10 mouse cellular contexts compared by ENCODE assay signal in the genomic region with DNA sequence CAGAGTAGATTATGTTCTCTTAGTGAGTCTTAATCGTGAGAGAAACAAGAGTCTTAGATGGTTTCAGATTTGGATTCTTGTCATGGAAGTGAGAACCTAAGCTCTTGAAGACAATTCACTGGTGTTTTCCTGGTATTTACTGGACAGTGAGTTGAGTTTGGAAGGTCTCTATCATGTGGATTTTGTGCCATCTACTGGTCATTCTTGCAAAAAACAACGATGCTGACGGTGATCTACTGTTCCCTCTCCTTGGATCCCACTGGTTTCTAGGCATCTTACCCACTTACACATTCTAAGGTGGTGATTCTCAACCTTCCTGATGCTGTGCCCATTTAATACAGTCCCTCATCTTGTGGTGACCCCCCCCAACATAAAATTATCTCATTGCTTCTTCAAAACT. TPM values are rescaled to one million over a fixed set of nuclear protein-coding genes. Genes with fewer than 3 reads are reported as not detected.
A peak's percentile ranks its signal among the peaks of the same experiment; 100 is the strongest.
DNase-seq lines count a peak whose midpoint lies in the region; ATAC-seq and TF ChIP-seq lines count a peak whose summit lies in the region.
"Had no signal": no experiment of that assay in that cellular context is flagged by ENCODE, and none has a peak within 500 bp of the region (broad histone marks: within the 10 kb centered on the region; RNA-seq: fewer than 3 reads in every experiment).

No protein-coding gene starts in this region.

- H3K27ac ChIP-seq in left cerebral cortex, adult 2 months = no peak overlapping the region
- H3K27ac ChIP-seq: liver, embryonic 13.5 days; stomach, embryonic 15.5 days had no signal

- intact Hi-C loops in left cerebral cortex, adult 2 months (cut with DNase I) = loop anchor here (2.0 to 5.0 kb wide), 4 partner anchors 44 to 1586 kb away; a partner anchor contains a TSS
- intact Hi-C loops in left cerebral cortex, postnatal 36 days (cut with DNase I) = loop anchor here (2.0 to 5.0 kb wide), 3 partner anchors 1065 to 1586 kb away; no protein-coding TSS in a partner anchor
- intact Hi-C loops in heart, postnatal 10 days (cut with DNase I) = loop anchor here (1.0 to 2.0 kb wide), 2 partner anchors 1572 to 1586 kb away; no protein-coding TSS in a partner anchor

- peak; percentile 75 for TF ChIP-seq CTCF in left cerebral cortex, adult 2 months (IDR thresholded peaks at IDR 0.05)

- ATAC-seq in CD4-positive, CD25-positive, alpha-beta regulatory T cell, adult 4 months = no peak

- no peak overlapping the region for H3K4me3 ChIP-seq in left cerebral cortex, adult 2 months
- H3K4me3 ChIP-seq: liver, embryonic 13.5 days; stomach, embryonic 15.5 days had no signal

- peak; percentile 62 for DNase-seq in CD4-positive, CD25-positive, alpha-beta regulatory T cell, adult 2 months (ENCODE audit: low read depth, low spot score)
- DNase-seq in left cerebral cortex, adult 2 months (ENCODE audit: extremely low spot score in 1 of 2, low spot score in 2 of 2) = peak in 1 of 2 experiments; percentile 44
- DNase-seq in left cerebral cortex, postnatal 36 days (ENCODE audit: low spot score in 2 of 2) = no peak
- DNase-seq in brain, adult 2 months (ENCODE audit: low read depth, low spot score) = peak; percentile 83
- peak; percentile 41 to 64 for DNase-seq in heart, postnatal 10 days
- peak; percentile 57 for DNase-seq in retina, postnatal 7 days (ENCODE audit: low read depth, low spot score)
- no peak for DNase-seq in gastrocnemius, postnatal 25 days
- DNase-seq: liver, embryonic 13.5 days had no signal

RNA-seq across cellular contexts. Expression of a gene that starts 2.8 kb away (rescaled TPM):
- polyA plus RNA-seq in CD4-positive, CD25-positive, alpha-beta regulatory T cell, adult 4 months (2017; shearing (Covaris generic)) = 10 to 100 TPM; 15.0 to 27.9 TPM
- 10 to 100 TPM; 24.5 TPM for total RNA-seq in left cerebral cortex, adult 2 months (2021)
- total RNA-seq in left cerebral cortex, postnatal 36 days (2021) = 10 to 100 TPM; 24.0 to 25.1 TPM
- 1 to 10 TPM; 6.6 to 7.0 TPM for total RNA-seq in heart, postnatal 10 days (2021)
- total RNA-seq in gastrocnemius, postnatal 25 days (2021) = 1 to 10 TPM; 2.5 to 2.9 TPM

RNA-seq across cellular contexts. Expression of a gene that starts 10.4 kb away (rescaled TPM):
- polyA plus RNA-seq in CD4-positive, CD25-positive, alpha-beta regulatory T cell, adult 4 months (2017; shearing (Covaris generic)) = not detected
- total RNA-seq in left cerebral cortex, adult 2 months (2021) = 1 to 10 TPM in 1 of 2 experiments, not detected in 1; 1.0 TPM
- under 1 TPM in 1 of 2 experiments, not detected in 1; 0.79 TPM for total RNA-seq in left cerebral cortex, postnatal 36 days (2021)
- not detected for total RNA-seq in heart, postnatal 10 days (2021)
- total RNA-seq in gastrocnemius, postnatal 25 days (2021) = not detected
- polyA plus RNA-seq: liver, embryonic 13.5 days; stomach, embryonic 15.5 days had no signal

Comparison
In these comparisons a context has a peak if more than half of its experiments do, and no peak if none do; other contexts are left out.
1. DNase-seq: peak in CD4-positive, CD25-positive, alpha-beta regulatory T cell, adult 2 months (single experiment), brain, adult 2 months (single experiment), heart, postnatal 10 days (2 of 2) and retina, postnatal 7 days (single experiment); none in left cerebral cortex, postnatal 36 days (0 of 2) and gastrocnemius, postnatal 25 days (single experiment).